Mouse (Mus musculus) c-Kit-positive CD71-positive TER-119-negative erythroid progenitor cells, embryonic 14.5 days (primary cell): ENCODE data around the gene Tnfrsf4.

Experiments
- DNase-seq: peaks from one replicate; pipeline ENCODE4 v3.0.0-alpha.2; 2013; ENCODE audit warnings: low read depth

Gene Tnfrsf4

GRCm38 (mm10) chr4:156013637-156014036 lies at the start of gene Tnfrsf4:
TSS of gene Tnfrsf4 (plus strand) at chr4:156013843.
- DNase-seq, result no peak

- no peak for DNase-seq
These were observed 49.2 kb upstream of the Tnfrsf4 start for GRCm38 (mm10) chr4:155964396-155964795.

GRCm38 (mm10) chr4:155969043-155969653 lies 44.5 kb upstream of the Tnfrsf4 start:
- no peak for DNase-seq

- DNase-seq, result no peak
These were observed 43.4 kb upstream of the Tnfrsf4 start for GRCm38 (mm10) chr4:155970286-155970685.

- no peak for DNase-seq
These were observed 41.0 kb upstream of the Tnfrsf4 start for GRCm38 (mm10) chr4:155972651-155973050.

GRCm38 (mm10) chr4:155973239-155973638 lies 40.4 kb upstream of the Tnfrsf4 start:
- DNase-seq, result no peak

GRCm38 (mm10) chr4:155981436-155982082 lies 32.1 kb upstream of the Tnfrsf4 start:
- DNase-seq, result no peak

- no peak for DNase-seq
These were observed 29.9 kb upstream of the Tnfrsf4 start for GRCm38 (mm10) chr4:155983788-155984187.

- DNase-seq, result no peak
These were observed 22.3 kb upstream of the Tnfrsf4 start for GRCm38 (mm10) chr4:155991211-155991907.

- no peak for DNase-seq
These were observed 21.8 kb upstream of the Tnfrsf4 start for GRCm38 (mm10) chr4:155991908-155992230.

- DNase-seq, result peak; percentile 82
These were observed 21.3 kb upstream of the Tnfrsf4 start, which contains the start of the genes B3galt6 and Sdf4 for GRCm38 (mm10) chr4:155992241-155992905. TSS of gene B3galt6 (minus strand) at chr4:155992649. TSS of gene Sdf4 (plus strand) at chr4:155992872.

- peak; percentile 91 for DNase-seq
These were observed 20.6 kb upstream of the Tnfrsf4 start for GRCm38 (mm10) chr4:155992906-155993547.

- no peak for DNase-seq
These were observed 20.0 kb upstream of the Tnfrsf4 start for GRCm38 (mm10) chr4:155993606-155994005.

- DNase-seq, result no peak
These were observed 9.5 kb upstream of the Tnfrsf4 start for GRCm38 (mm10) chr4:156004109-156004508.

GRCm38 (mm10) chr4:156008369-156008768 lies 5.3 kb upstream of the Tnfrsf4 start:
- DNase-seq, result no peak

GRCm38 (mm10) chr4:156014436-156014835 lies 793 bp downstream of the Tnfrsf4 start:
- DNase-seq, result no peak

- DNase-seq, result no peak
These were observed 6.1 kb downstream of the Tnfrsf4 start for GRCm38 (mm10) chr4:156019771-156020170.

GRCm38 (mm10) chr4:156021381-156021780 lies 7.7 kb downstream of the Tnfrsf4 start:
- no peak for DNase-seq

- peak; percentile 19 for DNase-seq
These were observed 8.3 kb downstream of the Tnfrsf4 start for GRCm38 (mm10) chr4:156021942-156022419.

GRCm38 (mm10) chr4:156023520-156023919 lies 9.9 kb downstream of the Tnfrsf4 start:
- no peak for DNase-seq

- no peak for DNase-seq
These were observed 10.5 kb downstream of the Tnfrsf4 start for GRCm38 (mm10) chr4:156024184-156024583.

GRCm38 (mm10) chr4:156026013-156026412 lies 12.4 kb downstream of the Tnfrsf4 start, which contains the start of gene Tnfrsf18:
TSS of gene Tnfrsf18 (plus strand) at chr4:156026164.
- no peak for DNase-seq
